ENCODE assay signal across 14 mouse cellular contexts in genomic region chr10:93666222-93666621, GRCm38 (mm10). TPM values are rescaled to one million over a fixed set of nuclear protein-coding genes. Genes with fewer than 3 reads are reported as not detected.
DNase-seq lines count a peak whose midpoint lies in the region; ATAC-seq lines count a peak whose summit lies in the region.
"Had no signal": no experiment of that assay in that cellular context is flagged by ENCODE, and none has a peak within 500 bp of the region (broad histone marks: within the 10 kb centered on the region; RNA-seq: fewer than 3 reads in every experiment).

No protein-coding gene starts in this region.

- peak; percentile 84 for DNase-seq in ZHBTc4 (ENCODE audit: low read depth, low spot score)
- peak; percentile 2 for DNase-seq in limb, embryonic 10.5 days (ENCODE audit: low spot score)
- no peak for DNase-seq in right cerebral cortex, postnatal 25 days
- no peak for DNase-seq in lung, adult 18-20 months
- DNase-seq in thymus, postnatal 4 days, result no peak
- DNase-seq: adrenal gland, postnatal 25 days; cerebellum, adult 11-12 months; heart, postnatal 10 days; kidney, postnatal 4 days had no signal

- H3K9ac ChIP-seq in kidney, embryonic 15.5 days, result no peak overlapping the region
- no peak overlapping the region for H3K9ac ChIP-seq in kidney, embryonic 14.5 days (ENCODE audit: low read depth, low read length)

- no peaks in the 10 kb centered on the region for H3K36me3 ChIP-seq in kidney, embryonic 15.5 days
- no peaks in the 10 kb centered on the region for H3K36me3 ChIP-seq in kidney, embryonic 14.5 days (ENCODE audit: control insufficient read depth, insufficient read depth, low read length)
- no peaks in the 10 kb centered on the region for H3K36me3 ChIP-seq in limb, embryonic 10.5 days

- no peaks in the 10 kb centered on the region for H3K27me3 ChIP-seq in kidney, embryonic 15.5 days
- H3K27me3 ChIP-seq in kidney, embryonic 14.5 days (ENCODE audit: control insufficient read depth, insufficient read depth, low read length), result no peaks in the 10 kb centered on the region
- no peaks in the 10 kb centered on the region for H3K27me3 ChIP-seq in limb, embryonic 10.5 days (ENCODE audit: low read depth, poor library complexity, severe bottlenecking)

- ATAC-seq in kidney, embryonic 15.5 days (replicated peaks; ENCODE audit: low FRiP score), result peak; percentile 49; the same call in 1 of the 2 replicates
- ATAC-seq in kidney, embryonic 14.5 days (ENCODE audit: low FRiP score, low TSS enrichment), result no peak
- peak; percentile 86 for ATAC-seq in megakaryocyte-erythroid progenitor cell, adult 5-6 weeks (replicated peaks; ENCODE audit: low FRiP score, low TSS enrichment, poor library complexity, severe bottlenecking)
- ATAC-seq: inflammation-experienced regulatory T-cells, adult 6 months had no signal

- H3K4me1 ChIP-seq in kidney, embryonic 15.5 days, result no peaks in the 10 kb centered on the region
- no peaks in the 10 kb centered on the region for H3K4me1 ChIP-seq in kidney, embryonic 14.5 days (ENCODE audit: control insufficient read depth, insufficient read depth, low read length)
- H3K4me1 ChIP-seq in limb, embryonic 10.5 days, result no peaks in the 10 kb centered on the region

- H3K27ac ChIP-seq in kidney, embryonic 15.5 days, result no peak overlapping the region
- H3K27ac ChIP-seq in kidney, embryonic 14.5 days (ENCODE audit: low read depth, low read length), result no peak overlapping the region
- no peak overlapping the region for H3K27ac ChIP-seq in limb, embryonic 10.5 days

- H3K4me3 ChIP-seq in kidney, embryonic 15.5 days (replicated peaks), result no peak overlapping the region
- no peak overlapping the region for H3K4me3 ChIP-seq in kidney, embryonic 14.5 days (ENCODE audit: low read length)
- H3K4me3 ChIP-seq in limb, embryonic 10.5 days, result no peak overlapping the region
- H3K4me3 ChIP-seq: myocyte had no signal

- no peak overlapping the region for H3K4me2 ChIP-seq in kidney, embryonic 15.5 days
- H3K4me2 ChIP-seq in kidney, embryonic 14.5 days (replicated peaks; ENCODE audit: low read depth, low read length), result no peak overlapping the region

- WGBS in kidney, embryonic 15.5 days, result 42% methylated on average over 2 of the region's 2 CpGs
- WGBS in kidney, embryonic 14.5 days, result 46% methylated on average over 2 of the region's 2 CpGs
- 51% methylated on average over 2 of the region's 2 CpGs for WGBS in limb, embryonic 10.5 days

- H3K9me3 ChIP-seq in kidney, embryonic 15.5 days (replicated peaks), result no peaks in the 10 kb centered on the region
- H3K9me3 ChIP-seq in kidney, embryonic 14.5 days (ENCODE audit: control insufficient read depth, low read length), result no peaks in the 10 kb centered on the region
- H3K9me3 ChIP-seq in limb, embryonic 10.5 days (replicated peaks), result no peaks in the 10 kb centered on the region

RNA-seq across cellular contexts. Expression of gene Ntn4, which starts 25.7 kb away (rescaled TPM):
- 0.69 and 0.93 TPM in 2 replicates for polyA plus RNA-seq in kidney, embryonic 15.5 days (2015; fragmentation: Nextera tagmentation; extraction: Ambion mirVana)
- polyA plus RNA-seq in kidney, embryonic 14.5 days (2014; fragmentation: Nextera tagmentation; extraction: Ambion mirVana), result 0.59 and 1.3 TPM in 2 replicates
- 0.34 and 0.76 TPM in 2 replicates for polyA plus RNA-seq in limb, embryonic 10.5 days (2016; fragmentation: Nextera tagmentation; extraction: Ambion mirVana)
- 14.0 and 14.9 TPM in 2 replicates for total RNA-seq in megakaryocyte-erythroid progenitor cell, adult 5-6 weeks (2014; fragmentation: Nextera tagmentation)
- total RNA-seq in megakaryocyte-erythroid progenitor cell, adult 5-6 weeks (2017), result 8.7 and 24.8 TPM in 2 replicates

Comparison
In these comparisons a context has a peak if more than half of its experiments do, and no peak if none do; other contexts are left out.
1. DNase-seq: peak in ZHBTc4 (single experiment) and limb, embryonic 10.5 days (single experiment); none in right cerebral cortex, postnatal 25 days (single experiment), lung, adult 18-20 months (0 of 2) and thymus, postnatal 4 days (single experiment).